Mouse (Mus musculus) kidney, adult 2 months (tissue): ENCODE results near the gene Rnf145. TPM values are rescaled to one million over a fixed set of nuclear protein-coding genes. Genes with fewer than 3 reads are reported as not detected.

Experiments used
- DNase-seq: peaks from one replicate; pipeline ENCODE4 v3.0.0; 2021
- H3K27ac ChIP-seq: fragments of 200-500 bp; 2 replicates; pipeline ENCODE4 v1.5.1; 2012; ENCODE audit warnings: low read depth, low read length, control low read depth, inconsistent platforms; ENCODE audit not compliant: insufficient read depth
- H3K27me3 ChIP-seq: fragments of 200-500 bp; replicated peaks from 2 replicates; pipeline ENCODE4 v1.6.1; 2012; ENCODE audit warnings: mild to moderate bottlenecking, moderate library complexity, low read length, inconsistent platforms; ENCODE audit not compliant: control insufficient read depth, insufficient read depth
- H3K36me3 ChIP-seq: fragments of 200-500 bp; 2 replicates; pipeline ENCODE4 v1.6.1; 2012; ENCODE audit warnings: mild to moderate bottlenecking, moderate library complexity, low read length, inconsistent platforms; ENCODE audit not compliant: control insufficient read depth, insufficient read depth
- H3K4me1 ChIP-seq: fragments of 200-500 bp; 2 replicates; pipeline ENCODE4 v1.6.1; 2011; ENCODE audit warnings: low read length; ENCODE audit not compliant: control insufficient read depth, insufficient read depth
- H3K4me3 ChIP-seq: fragments of 200-500 bp; 2 replicates; pipeline ENCODE4 v1.5.1; 2011; ENCODE audit warnings: mild to moderate bottlenecking, low read depth, low read length, control low read depth; ENCODE audit not compliant: insufficient read depth
- CTCF ChIP-seq: fragments of 200-500 bp; conservative IDR thresholded peaks from 2 replicates; pipeline ENCODE4 v1.5.1; 2011; ENCODE audit warnings: low read depth, mild to moderate bottlenecking, control low read depth, low read length, moderate library complexity, mixed read lengths; ENCODE audit not compliant: insufficient read depth, insufficient read length
- POLR2A ChIP-seq: fragments of 200-500 bp; IDR thresholded peaks from one replicate; pipeline ENCODE4 v1.6.1; 2011; ENCODE audit warnings: low read depth, low read length, control low read depth
- WGBS: fragments of 180-500 bp; shearing (Covaris S2); methylation state at CpG from one replicate; pipeline ENCODE4 v1.1.7; 2018; 5-methylcytosine and 5-hydroxymethylcytosine counted together
- polyA plus RNA-seq: library from polyadenylated mRNA; depleted of rRNA; stranded (reverse); fragments of >200 nt; gene quantifications from 2 replicates; pipeline ENCODE4 v1.2.3, GENCODE M21; 2012; rRNA removed

The Rnf145 gene
- polyA plus RNA-seq, 1 experiment = 62.1 TPM

- H3K27ac ChIP-seq = peak overlapping the region; percentile 15; the same call in 1 of the 2 replicates
- no peaks in the 10 kb centered on the region for H3K4me1 ChIP-seq
- H3K36me3 ChIP-seq = no peaks in the 10 kb centered on the region
- peak overlapping the region; percentile 31 for H3K4me3 ChIP-seq
- no peaks in the 10 kb centered on the region; the same call in 1 of the 2 replicates for H3K27me3 ChIP-seq
- peak; percentile 31 for DNase-seq
- 23% methylated on average over 14 of the region's 14 CpGs for WGBS
- TF ChIP-seq POLR2A (no peak), CTCF (no peak; the same call in 1 of the 2 replicates)
Measured at GRCm38 (mm10) chr11:44613411-44614180, 94.8 kb downstream of the Rnf145 start.

Other genes starting within 250 kb of the Rnf145 start
- 0.07 and 0.11 TPM in 2 replicates for gene Il12b, start 118.9 kb upstream of the Rnf145 start, polyA plus RNA-seq
- 18.3 and 18.7 TPM in 2 replicates for gene Ublcp1, start 48.5 kb upstream of the Rnf145 start, polyA plus RNA-seq
- 11.9 and 12.2 TPM in 2 replicates for gene Ebf1, start 98.4 kb downstream of the Rnf145 start, polyA plus RNA-seq